Mouse (Mus musculus): Measurements from ENCODE around the gene Frmd4a.

DNA sequence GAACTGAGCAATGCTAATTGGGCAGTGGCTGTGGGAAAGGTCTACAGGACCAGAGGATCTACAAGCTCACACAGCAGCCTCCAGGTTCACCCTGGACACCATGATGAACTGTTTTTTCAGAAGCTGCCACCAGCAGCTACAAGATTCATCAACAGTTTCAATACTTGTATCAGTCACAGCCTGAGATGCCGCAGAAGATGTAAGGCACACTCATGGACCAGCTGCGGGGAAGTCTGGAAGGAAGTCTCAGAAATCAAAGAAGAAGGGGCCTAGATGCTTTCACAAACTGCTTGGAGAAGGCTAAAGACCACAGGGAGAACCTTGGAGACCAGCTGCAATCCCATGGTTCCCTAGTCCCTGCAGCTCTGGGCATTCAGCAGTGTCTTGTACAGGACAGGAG is 632.1 kb downstream of the Frmd4a start:
- no peak for TF ChIP-seq POLR2A (IDR thresholded peaks at IDR 0.05; ENCODE audit: borderline replicate concordance, extremely low read depth, insufficient read depth, insufficient read length, poor library complexity, severe bottlenecking)
- TF ChIP-seq CTCF (IDR thresholded peaks at IDR 0.05; ENCODE audit: borderline replicate concordance, extremely low read depth, insufficient read depth, insufficient read length), result no peak
